Mouse (Mus musculus) hindbrain, embryonic 14.5 days (tissue): ENCODE data around the gene Arl5c. TPM values are rescaled to one million over a fixed set of nuclear protein-coding genes. Genes with fewer than 3 reads are reported as not detected.

Source experiments
- microRNA-seq: library from miRNA; unstranded; fragments of <30 nt; microRNA quantifications from one replicate; pipeline ENCODE4, GENCODE M21; 2016
- polyA plus RNA-seq: library from polyadenylated mRNA; unstranded; fragments of >200 nt; fragmentation: Nextera tagmentation; extraction: Ambion mirVana; gene quantifications from 2 replicates; pipeline ENCODE4 v1.2.1, GENCODE M21; 2014

The Arl5c gene
- polyA plus RNA-seq, 1 experiment from 2014 or later, result 11.0 TPM

Small RNA genes lying within 50 kb of the gene (microRNA-seq; reads per million reads assigned to microRNA genes)
- not detected for gene Gm22461
- gene Gm27597, result not detected

Other genes starting within 250 kb of the Arl5c start
- gene Cwc25, start 229.6 kb downstream of the Arl5c start, polyA plus RNA-seq, result 8.1 and 11.2 TPM in 2 replicates
- gene 1700001P01Rik, start 220.3 kb downstream of the Arl5c start, polyA plus RNA-seq, result 0.68 TPM in 1 of 2 replicates, not detected in the other
- 324 and 419 TPM in 2 replicates for gene Rpl23, start 213.7 kb downstream of the Arl5c start, polyA plus RNA-seq
- 110 and 126 TPM in 2 replicates for gene Lasp1, start 197.2 kb downstream of the Arl5c start, polyA plus RNA-seq
- 38.2 and 38.8 TPM in 2 replicates for gene B230217C12Rik, start 155.4 kb downstream of the Arl5c start, polyA plus RNA-seq
- 0.37 and 0.72 TPM in 2 replicates for gene Fbxo47, start 112.0 kb downstream of the Arl5c start, polyA plus RNA-seq
- 0.90 and 1.1 TPM in 2 replicates for gene Plxdc1, start 9.7 kb downstream of the Arl5c start, polyA plus RNA-seq
- 40.0 and 40.3 TPM in 2 replicates for gene Cacnb1, start 26.9 kb upstream of the Arl5c start, polyA plus RNA-seq
- 614 and 694 TPM in 2 replicates for gene Rpl19, start 30.5 kb upstream of the Arl5c start, polyA plus RNA-seq
- 6.7 and 7.3 TPM in 2 replicates for gene Stac2, start 57.3 kb upstream of the Arl5c start, polyA plus RNA-seq
- 18.6 and 19.1 TPM in 2 replicates for gene Fbxl20, start 154.2 kb upstream of the Arl5c start, polyA plus RNA-seq
- 53.2 and 54.7 TPM in 2 replicates for gene Med1, start 197.1 kb upstream of the Arl5c start, polyA plus RNA-seq
- 7.9 and 10.3 TPM in 2 replicates for gene Cdk12, start 206.9 kb upstream of the Arl5c start, polyA plus RNA-seq